Mouse (Mus musculus): ENCODE results near the gene Swsap1. TPM values are rescaled to one million over a fixed set of nuclear protein-coding genes. Genes with fewer than 3 reads are reported as not detected.

Swsap1 gene
- polyA plus RNA-seq, 1 experiment from 2014 or later, result 9.0 TPM

DNA sequence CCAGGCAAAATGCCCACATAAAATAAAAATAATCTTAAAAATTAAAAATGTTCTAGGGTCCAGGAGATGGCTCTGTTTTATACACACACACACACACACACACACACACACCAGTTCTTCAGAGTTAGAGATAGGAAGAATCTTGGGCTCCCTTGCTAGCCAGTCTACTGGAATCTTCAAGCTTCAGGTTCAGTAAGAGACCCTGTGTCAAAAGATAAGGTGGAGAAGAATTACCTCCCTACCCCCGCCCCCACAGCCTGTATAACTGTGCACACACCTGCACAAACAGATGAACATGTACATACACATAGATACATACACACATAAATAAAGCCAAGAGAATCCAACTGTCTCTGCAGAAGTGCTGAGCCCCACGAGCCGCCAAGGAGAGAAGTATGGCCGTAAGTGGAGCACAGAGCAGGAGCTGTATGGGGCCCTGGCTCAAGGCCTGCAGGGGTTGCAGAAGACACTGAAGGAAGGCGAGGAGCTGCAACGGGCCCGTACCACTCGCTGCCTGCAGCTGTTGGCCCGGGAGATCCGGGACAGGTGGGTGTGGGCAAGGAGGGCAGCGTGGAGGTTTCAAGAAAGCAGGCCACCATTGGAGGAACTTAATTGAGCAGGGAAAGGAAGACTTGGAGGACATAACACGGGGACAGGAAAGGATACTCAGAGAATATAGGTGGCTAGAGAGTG is 23.0 kb upstream of the Swsap1 start:
- Histone ChIP-seq H3K4me2 (replicated peaks; ENCODE audit: low read depth, low read length) (no peak overlapping the region), H3K4me1 (ENCODE audit: insufficient read depth, low read length) (peaks cover 10% of the 10 kb centered on the region), H3K36me3 (ENCODE audit: insufficient read depth, low read length) (no peaks in the 10 kb centered on the region), H3K9ac (replicated peaks; ENCODE audit: low read length) (no peak overlapping the region), H3K4me3 (ENCODE audit: low read length) (no peak overlapping the region), H3K9me3 (ENCODE audit: low read length) (no peaks in the 10 kb centered on the region), H3K27me3 (ENCODE audit: insufficient read depth, low read length) (no peaks in the 10 kb centered on the region), H3K27ac (ENCODE audit: low read length) (no peak overlapping the region)
- no peak for ATAC-seq (ENCODE audit: low FRiP score, low TSS enrichment)
- 55% methylated on average over 12 of the region's 12 CpGs for WGBS

DNA sequence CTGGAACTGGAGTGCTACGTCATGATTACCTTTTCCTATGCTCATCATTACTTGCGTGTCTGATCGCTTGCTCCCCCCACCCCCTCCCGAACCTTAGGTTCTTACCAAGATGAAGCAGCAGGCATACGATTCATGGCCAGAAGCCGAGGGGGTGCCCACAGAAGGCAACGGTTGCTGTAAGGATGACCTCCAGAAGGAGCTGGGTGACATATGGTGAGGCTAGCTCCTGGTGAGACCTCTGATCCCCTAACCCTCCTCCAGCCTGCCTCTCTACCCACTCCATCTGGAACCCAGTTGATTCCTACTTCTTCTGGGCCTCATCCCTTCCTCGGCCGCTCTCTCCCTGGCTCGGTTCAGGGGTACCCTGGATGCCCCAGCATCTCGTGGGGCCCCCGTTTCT is 21.5 kb upstream of the Swsap1 start:
- Histone ChIP-seq H3K4me1 (ENCODE audit: insufficient read depth, low read length) (peaks cover 9% of the 10 kb centered on the region; the same call in 1 of the 2 replicates), H3K4me2 (replicated peaks; ENCODE audit: low read depth, low read length) (no peak overlapping the region), H3K4me3 (ENCODE audit: low read length) (no peak overlapping the region), H3K27ac (ENCODE audit: low read length) (no peak overlapping the region), H3K27me3 (ENCODE audit: insufficient read depth, low read length) (no peaks in the 10 kb centered on the region), H3K9ac (replicated peaks; ENCODE audit: low read length) (no peak overlapping the region), H3K36me3 (ENCODE audit: insufficient read depth, low read length) (no peaks in the 10 kb centered on the region), H3K9me3 (ENCODE audit: low read length) (no peaks in the 10 kb centered on the region)
- WGBS, result 89% methylated on average over 12 of the region's 12 CpGs
- ATAC-seq (ENCODE audit: low FRiP score, low TSS enrichment), result no peak

DNA sequence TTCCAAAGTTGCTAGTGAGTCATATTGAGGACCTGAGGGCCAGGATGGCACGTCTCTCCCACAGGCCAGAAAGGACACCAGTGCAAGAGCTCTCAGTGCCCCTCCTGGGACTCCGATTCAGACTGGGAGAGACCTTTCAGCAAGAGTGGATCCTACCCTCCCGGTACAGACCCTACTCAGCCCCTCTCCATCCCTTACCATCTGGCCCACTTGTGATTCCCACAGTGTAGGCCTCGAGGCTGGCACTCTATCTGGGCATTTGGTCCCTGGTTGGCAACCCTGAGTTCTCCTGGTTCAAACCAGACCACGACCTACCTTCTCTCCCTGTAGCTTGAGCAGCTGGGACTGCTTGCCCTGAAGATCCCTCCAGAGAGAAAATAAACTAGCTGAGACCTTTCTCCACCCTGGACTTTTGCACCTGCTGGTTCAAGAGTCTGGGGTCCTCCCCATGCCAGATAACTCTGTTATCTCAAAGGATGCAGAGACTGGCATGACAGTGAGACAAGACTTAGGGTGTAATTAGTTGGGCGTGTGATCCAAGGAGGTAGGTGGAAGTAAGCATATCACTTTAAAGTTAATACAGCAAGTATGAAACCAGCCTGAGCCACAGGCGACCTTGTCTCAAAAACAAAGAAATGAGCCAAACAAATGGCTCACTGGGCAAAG is 20.0 kb upstream of the Swsap1 start:
- Histone ChIP-seq H3K27me3 (ENCODE audit: insufficient read depth, low read length) (no peaks in the 10 kb centered on the region), H3K9ac (replicated peaks; ENCODE audit: low read length) (no peak overlapping the region), H3K4me2 (replicated peaks; ENCODE audit: low read depth, low read length) (no peak overlapping the region), H3K27ac (ENCODE audit: low read length) (no peak overlapping the region), H3K36me3 (ENCODE audit: insufficient read depth, low read length) (no peaks in the 10 kb centered on the region), H3K4me3 (ENCODE audit: low read length) (no peak overlapping the region), H3K4me1 (ENCODE audit: insufficient read depth, low read length) (peaks cover 9% of the 10 kb centered on the region; the same call in 1 of the 2 replicates), H3K9me3 (ENCODE audit: low read length) (no peaks in the 10 kb centered on the region)
- WGBS, result 86% methylated on average over 7 of the region's 7 CpGs
- ATAC-seq (ENCODE audit: low FRiP score, low TSS enrichment), result no peak

GRCm38 (mm10) chr9:21936692-21937570 is 18.6 kb upstream of the Swsap1 start, which contains the start of gene Plppr2:
Gene Plppr2, plus strand, starts transcription at chr9:21937033.
- H3K9me3 ChIP-seq (ENCODE audit: low read length), result no peaks in the 10 kb centered on the region
- 3% methylated on average over 41 of the region's 43 CpGs for WGBS
- ATAC-seq (ENCODE audit: low FRiP score, low TSS enrichment), result peak; percentile 98
- peak within 1 kb of the TSS; percentile 67 for H3K9ac ChIP-seq (replicated peaks; ENCODE audit: low read length)
- peak within 1 kb of the TSS; percentile 31; the same call in 1 of the 2 replicates for H3K27ac ChIP-seq (ENCODE audit: low read length)
- peaks cover 9% of the 10 kb centered on the region; the same call in 1 of the 2 replicates for H3K4me1 ChIP-seq (ENCODE audit: insufficient read depth, low read length)
- H3K4me3 ChIP-seq (ENCODE audit: low read length), result peak within 1 kb of the TSS; percentile 65
- no peaks in the 10 kb centered on the region for H3K36me3 ChIP-seq (ENCODE audit: insufficient read depth, low read length)
- H3K27me3 ChIP-seq (ENCODE audit: insufficient read depth, low read length), result no peaks in the 10 kb centered on the region
- H3K4me2 ChIP-seq (replicated peaks; ENCODE audit: low read depth, low read length), result peak within 1 kb of the TSS; percentile 75

GRCm38 (mm10) chr9:21937711-21938175 is 17.8 kb upstream of the Swsap1 start:
- Histone ChIP-seq H3K4me2 (replicated peaks; ENCODE audit: low read depth, low read length) (peak overlapping the region; percentile 75), H3K9ac (replicated peaks; ENCODE audit: low read length) (no peak overlapping the region), H3K9me3 (ENCODE audit: low read length) (no peaks in the 10 kb centered on the region), H3K27me3 (ENCODE audit: insufficient read depth, low read length) (no peaks in the 10 kb centered on the region), H3K36me3 (ENCODE audit: insufficient read depth, low read length) (no peaks in the 10 kb centered on the region), H3K4me1 (ENCODE audit: insufficient read depth, low read length) (peaks cover 9% of the 10 kb centered on the region; the same call in 1 of the 2 replicates), H3K4me3 (ENCODE audit: low read length) (no peak overlapping the region), H3K27ac (ENCODE audit: low read length) (no peak overlapping the region)
- 79% methylated on average over 4 of the region's 4 CpGs for WGBS
- ATAC-seq (ENCODE audit: low FRiP score, low TSS enrichment), result no peak

DNA sequence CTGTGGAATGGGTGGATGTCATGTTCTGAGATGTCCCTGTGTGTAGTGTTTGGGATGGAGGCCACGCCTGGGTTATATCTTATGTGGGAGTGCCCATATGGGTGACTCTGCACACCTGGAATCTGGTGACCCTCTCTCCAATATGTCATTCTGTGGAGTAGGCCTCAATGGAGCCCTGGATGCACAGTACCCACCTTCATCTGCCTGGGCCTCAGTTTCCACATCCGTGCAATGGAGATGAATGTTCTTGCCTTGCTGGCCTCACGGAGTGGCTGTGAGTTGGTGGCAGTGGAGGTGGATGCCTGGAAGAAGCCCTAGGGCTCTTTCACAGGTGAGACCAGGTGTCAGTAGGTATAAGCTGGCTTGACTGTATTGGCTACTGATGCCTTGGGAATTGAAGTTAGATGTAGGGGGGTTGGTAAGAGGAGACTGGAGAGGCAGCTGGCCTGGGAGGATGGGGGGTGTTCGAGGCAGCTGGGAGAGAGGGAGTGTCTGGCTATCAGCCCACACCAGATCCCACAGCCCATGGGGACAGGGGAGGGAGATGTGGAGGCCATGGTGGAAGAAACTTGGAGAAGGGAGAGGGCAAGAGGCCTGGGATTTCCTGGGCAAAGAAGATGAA is 17.2 kb upstream of the Swsap1 start:
- H3K4me3 ChIP-seq (ENCODE audit: low read length), result no peak overlapping the region
- no peaks in the 10 kb centered on the region for H3K36me3 ChIP-seq (ENCODE audit: insufficient read depth, low read length)
- H3K27ac ChIP-seq (ENCODE audit: low read length), result no peak overlapping the region
- no peak overlapping the region for H3K4me2 ChIP-seq (replicated peaks; ENCODE audit: low read depth, low read length)
- WGBS, result 83% methylated on average over 4 of the region's 4 CpGs
- H3K4me1 ChIP-seq (ENCODE audit: insufficient read depth, low read length), result peaks cover 9% of the 10 kb centered on the region; the same call in 1 of the 2 replicates
- no peaks in the 10 kb centered on the region for H3K9me3 ChIP-seq (ENCODE audit: low read length)
- no peaks in the 10 kb centered on the region for H3K27me3 ChIP-seq (ENCODE audit: insufficient read depth, low read length)
- ATAC-seq (ENCODE audit: low FRiP score, low TSS enrichment), result no peak
- H3K9ac ChIP-seq (replicated peaks; ENCODE audit: low read length), result no peak overlapping the region

- H3K36me3 ChIP-seq (ENCODE audit: insufficient read depth, low read length), result no peaks in the 10 kb centered on the region
- no peak overlapping the region for H3K4me2 ChIP-seq (replicated peaks; ENCODE audit: low read depth, low read length)
- no peaks in the 10 kb centered on the region for H3K9me3 ChIP-seq (ENCODE audit: low read length)
- H3K9ac ChIP-seq (replicated peaks; ENCODE audit: low read length), result no peak overlapping the region
- WGBS, result 80% methylated on average over 11 of the region's 12 CpGs
- peaks cover 4% of the 10 kb centered on the region; the same call in 1 of the 2 replicates for H3K4me1 ChIP-seq (ENCODE audit: insufficient read depth, low read length)
- H3K27ac ChIP-seq (ENCODE audit: low read length), result no peak overlapping the region
- H3K27me3 ChIP-seq (ENCODE audit: insufficient read depth, low read length), result 0 out of 2 replicates have a peak, but pooled peaks cover 4% of the 10 kb centered on the region
- ATAC-seq (ENCODE audit: low FRiP score, low TSS enrichment), result no peak
- H3K4me3 ChIP-seq (ENCODE audit: low read length), result no peak overlapping the region
Observed at GRCm38 (mm10) chr9:21943046-21943445, 12.5 kb upstream of the Swsap1 start.

DNA sequence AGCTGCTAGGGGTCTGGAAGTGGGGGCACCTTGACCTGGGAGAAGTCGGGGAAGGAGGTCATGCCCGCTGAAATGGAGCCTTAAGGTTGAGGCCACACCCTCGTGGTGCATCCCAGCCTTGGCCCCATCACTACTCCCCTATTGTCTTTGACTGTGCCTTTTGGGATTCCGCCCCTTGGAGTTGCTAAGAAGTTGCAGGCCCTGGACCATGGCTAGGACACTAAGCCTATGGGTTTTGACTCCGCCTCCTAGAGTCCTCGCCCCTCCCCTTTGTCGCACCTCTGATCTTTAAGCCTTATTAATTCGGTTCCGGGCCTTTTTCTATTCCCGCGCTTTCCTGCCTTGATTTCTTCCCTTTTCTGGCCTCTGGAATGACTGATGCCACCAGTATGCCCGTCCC is 11.9 kb upstream of the Swsap1 start:
- Histone ChIP-seq H3K36me3 (ENCODE audit: insufficient read depth, low read length) (no peaks in the 10 kb centered on the region), H3K9ac (replicated peaks; ENCODE audit: low read length) (no peak overlapping the region), H3K4me1 (ENCODE audit: insufficient read depth, low read length) (peaks cover 4% of the 10 kb centered on the region; the same call in 1 of the 2 replicates), H3K9me3 (ENCODE audit: low read length) (no peaks in the 10 kb centered on the region), H3K4me2 (replicated peaks; ENCODE audit: low read depth, low read length) (no peak overlapping the region), H3K4me3 (ENCODE audit: low read length) (no peak overlapping the region), H3K27ac (ENCODE audit: low read length) (no peak overlapping the region), H3K27me3 (ENCODE audit: insufficient read depth, low read length) (0 out of 2 replicates have a peak, but pooled peaks cover 6% of the 10 kb centered on the region)
- no peak for ATAC-seq (ENCODE audit: low FRiP score, low TSS enrichment)
- WGBS, result 50% methylated on average over 12 of the region's 12 CpGs

DNA sequence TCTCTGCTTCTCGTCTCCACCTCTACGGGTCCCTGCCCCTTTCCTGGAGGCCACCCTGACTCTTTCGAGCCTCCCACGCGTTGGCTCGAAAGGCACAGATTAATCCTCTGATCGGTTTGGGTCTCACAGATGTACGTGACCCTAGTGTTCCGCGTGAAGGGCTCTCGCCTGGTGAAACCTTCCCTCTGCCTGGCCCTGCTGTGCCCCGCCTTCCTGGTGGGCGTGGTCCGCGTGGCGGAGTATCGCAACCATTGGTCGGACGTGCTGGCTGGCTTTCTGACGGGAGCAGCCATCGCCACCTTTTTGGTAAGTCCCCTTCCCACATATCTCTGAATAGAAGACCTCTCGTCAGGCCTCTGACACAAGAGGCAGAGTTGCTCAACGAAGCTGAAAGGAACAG is 11.3 kb upstream of the Swsap1 start:
- H3K4me1 ChIP-seq (ENCODE audit: insufficient read depth, low read length), result peaks cover 4% of the 10 kb centered on the region; the same call in 1 of the 2 replicates
- no peak overlapping the region for H3K9ac ChIP-seq (replicated peaks; ENCODE audit: low read length)
- no peaks in the 10 kb centered on the region for H3K36me3 ChIP-seq (ENCODE audit: insufficient read depth, low read length)
- H3K9me3 ChIP-seq (ENCODE audit: low read length), result no peaks in the 10 kb centered on the region
- H3K4me2 ChIP-seq (replicated peaks; ENCODE audit: low read depth, low read length), result peak overlapping the region; percentile 31; the same call in 1 of the 2 replicates
- no peak for ATAC-seq (ENCODE audit: low FRiP score, low TSS enrichment)
- 9% methylated on average over 23 of the region's 23 CpGs for WGBS
- H3K27me3 ChIP-seq (ENCODE audit: insufficient read depth, low read length), result 0 out of 2 replicates have a peak, but pooled peaks cover 6% of the 10 kb centered on the region
- H3K27ac ChIP-seq (ENCODE audit: low read length), result no peak overlapping the region
- 0 out of 2 replicates have a peak overlapping the region, but pooled peaks have one; percentile 6 for H3K4me3 ChIP-seq (ENCODE audit: low read length)
